Mouse (Mus musculus) neural tube, embryonic 13.5 days (tissue): ENCODE results near the gene Ntn1. TPM values are rescaled to one million over a fixed set of nuclear protein-coding genes. Genes with fewer than 3 reads are reported as not detected.

ENCODE experiments used
- ATAC-seq: fragments of 200-750 bp; cut with Nextera tagmentation; 2 replicates; pipeline ENCODE4 v1.8.0; 2017; ENCODE audit warnings: low read depth, mild to moderate bottlenecking, moderate TSS enrichment, moderate library complexity
- H3K27ac ChIP-seq: fragments of 300-500 bp; sonication (generic); replicated peaks from 2 replicates; pipeline ENCODE4 v1.5.1; 2015; ENCODE audit warnings: moderate library complexity, mild to moderate bottlenecking, inconsistent platforms
- H3K27me3 ChIP-seq: fragments of 300-500 bp; sonication (generic); 2 replicates; pipeline ENCODE4 v1.6.1; 2015; ENCODE audit warnings: mild to moderate bottlenecking, inconsistent platforms
- H3K36me3 ChIP-seq: fragments of 300-500 bp; sonication (generic); 2 replicates; pipeline ENCODE4 v1.6.1; 2015; ENCODE audit warnings: mild to moderate bottlenecking, inconsistent platforms
- H3K4me1 ChIP-seq: fragments of 300-500 bp; sonication (generic); replicated peaks from 2 replicates; pipeline ENCODE4 v1.6.1; 2015; ENCODE audit warnings: inconsistent platforms
- H3K4me2 ChIP-seq: fragments of 300-500 bp; sonication (generic); 2 replicates; pipeline ENCODE4 v1.6.1; 2015; ENCODE audit warnings: inconsistent platforms, mild to moderate bottlenecking, moderate library complexity
- H3K4me3 ChIP-seq: fragments of 300-500 bp; sonication (generic); 2 replicates; pipeline ENCODE4 v1.5.1; 2015; ENCODE audit warnings: mild to moderate bottlenecking, inconsistent platforms
- H3K9ac ChIP-seq: fragments of 300-500 bp; sonication (generic); 2 replicates; pipeline ENCODE4 v1.6.1; 2015; ENCODE audit warnings: moderate library complexity, mild to moderate bottlenecking, inconsistent platforms
- H3K9me3 ChIP-seq: fragments of 300-500 bp; sonication (generic); 2 replicates; pipeline ENCODE4 v1.6.1; 2016; ENCODE audit warnings: inconsistent platforms
- WGBS: fragments of 180-500 bp; shearing (Covaris S2); methylation state at CpG from one replicate; pipeline ENCODE4 v1.1.7; 2015; 5-methylcytosine and 5-hydroxymethylcytosine counted together
- polyA plus RNA-seq: library from polyadenylated mRNA; unstranded; fragments of >200 nt; fragmentation: Nextera tagmentation; extraction: Ambion mirVana; gene quantifications from 2 replicates; pipeline ENCODE4 v1.2.1, GENCODE M21; 2015

The Ntn1 gene
- polyA plus RNA-seq, 1 experiment from 2014 or later, result 35.3 TPM

DNA sequence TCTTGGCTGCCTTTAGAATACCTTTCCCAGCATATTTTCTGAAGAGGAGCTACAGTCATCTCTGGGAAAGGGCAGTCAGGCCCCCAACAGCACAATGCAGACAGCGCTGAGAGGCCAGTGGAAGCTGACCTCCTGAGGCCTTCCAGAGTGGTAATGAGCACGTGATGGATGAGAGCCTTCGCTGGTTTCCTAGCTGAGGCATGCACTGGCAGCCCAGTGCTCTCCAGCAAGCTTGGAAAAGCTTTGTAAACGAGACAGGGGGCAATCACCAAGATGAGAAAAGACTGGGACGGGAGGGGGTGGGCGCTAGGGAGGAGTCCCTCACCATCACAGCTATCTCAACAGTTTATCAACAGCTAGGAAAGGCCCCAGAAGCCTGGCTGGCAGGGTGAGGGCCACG lies 87.6 kb downstream of the Ntn1 start:
- 14% methylated on average over 7 of the region's 7 CpGs for WGBS
- H3K27ac ChIP-seq, result no peak overlapping the region
- H3K36me3 ChIP-seq, result 0 out of 2 replicates have a peak, but pooled peaks cover 4% of the 10 kb centered on the region
- H3K4me2 ChIP-seq, result no peak overlapping the region
- ATAC-seq, result 0 out of 2 replicates have a peak, but pooled peaks have one; percentile 56
- H3K9ac ChIP-seq, result 0 out of 2 replicates have a peak overlapping the region, but pooled peaks have one; percentile 5
- no peaks in the 10 kb centered on the region for H3K27me3 ChIP-seq
- H3K4me1 ChIP-seq, result peaks cover 28% of the 10 kb centered on the region
- H3K4me3 ChIP-seq, result no peak overlapping the region
- H3K9me3 ChIP-seq, result no peaks in the 10 kb centered on the region; the same call in 1 of the 2 replicates

DNA sequence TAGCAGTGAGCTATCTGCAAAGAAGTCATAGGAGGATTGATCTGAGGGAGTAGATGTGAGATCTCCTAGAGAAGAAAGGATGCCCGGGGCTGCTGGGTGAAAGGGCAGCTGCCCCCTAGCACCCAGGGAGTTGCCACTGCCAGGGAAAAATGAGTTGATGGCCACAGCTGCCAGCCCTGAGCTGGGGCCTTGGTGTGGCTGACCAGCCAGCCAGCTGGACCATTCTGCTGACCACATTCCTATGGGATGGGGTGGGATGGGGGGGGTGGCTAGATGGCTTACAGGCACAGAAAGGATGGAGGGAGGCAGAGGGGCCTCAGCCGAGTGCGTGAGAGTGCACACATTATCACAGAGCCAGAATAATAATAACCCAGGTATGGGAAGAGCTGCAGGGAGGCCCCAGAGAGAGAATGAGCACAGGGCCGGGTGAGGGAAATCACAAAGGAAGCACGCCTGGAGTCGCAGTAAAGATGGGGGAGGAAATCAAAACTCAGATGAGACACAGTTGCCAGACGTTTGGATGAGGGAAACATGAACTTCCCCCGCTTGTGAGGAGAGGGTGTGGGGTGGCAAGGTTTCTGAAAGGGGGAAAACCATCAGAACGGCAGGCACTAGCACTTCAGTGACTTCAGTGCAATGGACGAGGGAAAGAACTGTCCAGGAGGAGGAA lies 91.6 kb downstream of the Ntn1 start:
- H3K9ac ChIP-seq, result no peak overlapping the region
- no peaks in the 10 kb centered on the region for H3K9me3 ChIP-seq
- no peaks in the 10 kb centered on the region for H3K36me3 ChIP-seq
- ATAC-seq, result no peak
- 45% methylated on average over 10 of the region's 10 CpGs for WGBS
- H3K27ac ChIP-seq, result no peak overlapping the region
- no peaks in the 10 kb centered on the region for H3K27me3 ChIP-seq
- H3K4me1 ChIP-seq, result peaks cover 24% of the 10 kb centered on the region
- H3K4me2 ChIP-seq, result no peak overlapping the region
- no peak overlapping the region for H3K4me3 ChIP-seq

DNA sequence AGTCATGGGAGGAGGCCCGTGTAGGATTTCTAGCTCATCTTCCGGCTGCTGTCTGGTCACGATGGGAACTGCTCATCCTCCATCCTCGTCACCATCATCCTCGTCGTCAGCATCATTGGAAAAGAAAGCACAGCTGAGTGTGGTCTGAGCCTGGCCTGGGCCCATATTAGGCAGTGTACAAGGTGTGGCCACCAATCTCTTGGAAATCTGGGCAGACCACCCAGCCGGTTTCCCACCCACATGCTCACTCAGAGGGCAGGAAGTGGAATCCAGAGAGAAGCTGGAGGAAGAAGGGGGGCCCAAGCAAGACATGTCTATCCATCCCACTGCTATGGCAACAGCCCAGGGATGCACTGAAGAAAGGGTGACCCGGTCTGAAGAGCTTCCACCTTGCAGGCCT lies 94.6 kb downstream of the Ntn1 start:
- Histone ChIP-seq H3K36me3 (no peaks in the 10 kb centered on the region), H3K27me3 (no peaks in the 10 kb centered on the region), H3K9me3 (no peaks in the 10 kb centered on the region), H3K4me3 (no peak overlapping the region), H3K27ac (no peak overlapping the region), H3K4me2 (no peak overlapping the region), H3K9ac (no peak overlapping the region), H3K4me1 (peaks cover 17% of the 10 kb centered on the region)
- WGBS, result 82% methylated on average over 8 of the region's 8 CpGs
- no peak for ATAC-seq

DNA sequence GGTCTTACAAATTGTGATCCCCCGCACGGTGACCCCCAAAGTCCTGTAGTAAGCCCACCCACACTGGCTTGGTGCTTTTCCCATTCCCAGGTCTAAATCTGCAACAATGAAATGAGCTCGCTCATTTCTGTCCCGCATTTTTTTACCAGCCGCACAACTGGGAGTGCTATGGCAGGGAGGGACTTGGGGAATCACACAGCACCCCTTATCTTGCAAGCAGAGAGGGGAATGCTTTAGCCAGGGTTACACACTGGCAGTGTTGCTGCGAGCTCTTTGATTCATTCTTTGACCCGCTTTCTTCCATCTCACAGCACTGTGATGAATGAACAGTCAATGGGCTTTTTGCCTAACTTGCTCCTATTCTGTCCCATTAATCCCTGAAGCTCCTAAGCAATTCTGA lies 98.3 kb downstream of the Ntn1 start:
- H3K4me2 ChIP-seq, result no peak overlapping the region
- 68% methylated on average over 7 of the region's 7 CpGs for WGBS
- peaks cover 9% of the 10 kb centered on the region; the same call in 1 of the 2 replicates for H3K4me1 ChIP-seq
- no peak overlapping the region for H3K27ac ChIP-seq
- no peak overlapping the region for H3K9ac ChIP-seq
- no peaks in the 10 kb centered on the region for H3K27me3 ChIP-seq
- no peaks in the 10 kb centered on the region for H3K9me3 ChIP-seq
- H3K36me3 ChIP-seq, result no peaks in the 10 kb centered on the region
- H3K4me3 ChIP-seq, result no peak overlapping the region
- no peak for ATAC-seq

DNA sequence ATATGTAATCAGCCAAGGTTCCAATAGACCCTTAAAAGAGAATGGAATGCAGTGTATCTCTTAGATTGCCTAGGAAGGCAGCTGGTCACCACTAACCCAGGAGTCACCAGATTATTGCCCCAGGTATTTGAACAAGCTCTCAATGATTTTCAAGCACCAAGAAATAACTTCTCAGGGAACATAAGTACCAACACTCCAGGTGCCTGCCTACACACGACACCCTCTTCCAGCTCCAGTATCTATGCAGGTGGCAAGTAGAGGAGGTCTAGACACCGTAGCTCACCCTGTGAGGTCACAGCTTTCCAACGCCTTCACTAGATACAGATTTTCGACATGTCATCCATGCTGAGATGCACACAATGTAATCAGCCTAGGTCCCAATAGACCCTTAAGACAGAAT lies 99.0 kb downstream of the Ntn1 start:
- ATAC-seq, result no peak
- H3K36me3 ChIP-seq, result no peaks in the 10 kb centered on the region
- 85% methylated on average over 4 of the region's 4 CpGs for WGBS
- no peaks in the 10 kb centered on the region for H3K27me3 ChIP-seq
- no peaks in the 10 kb centered on the region for H3K9me3 ChIP-seq
- no peak overlapping the region for H3K4me3 ChIP-seq
- H3K4me1 ChIP-seq, result peaks cover 9% of the 10 kb centered on the region; the same call in 1 of the 2 replicates
- H3K9ac ChIP-seq, result no peak overlapping the region
- no peak overlapping the region for H3K27ac ChIP-seq
- no peak overlapping the region for H3K4me2 ChIP-seq

DNA sequence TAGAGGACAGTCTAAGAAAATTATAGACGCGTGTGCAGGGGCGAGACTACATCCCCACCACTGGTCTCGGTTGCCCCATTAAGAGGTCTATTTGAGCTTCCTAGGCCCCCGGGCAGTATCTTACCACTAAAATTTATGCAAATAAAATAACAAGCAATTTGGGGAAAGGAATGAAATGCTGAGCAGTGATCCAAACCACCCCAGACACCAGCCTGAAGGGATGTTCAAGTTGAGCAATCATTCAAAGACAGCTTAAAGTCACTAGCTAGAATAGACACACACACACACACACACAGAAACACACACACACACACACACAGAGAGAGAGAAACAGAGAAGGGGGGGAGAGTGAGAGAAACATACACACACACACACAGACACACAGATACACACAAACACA lies 105.1 kb downstream of the Ntn1 start:
- 49% methylated on average over 5 of the region's 5 CpGs for WGBS
- H3K4me1 ChIP-seq, result peaks cover 20% of the 10 kb centered on the region
- no peak overlapping the region for H3K27ac ChIP-seq
- H3K9ac ChIP-seq, result no peak overlapping the region
- no peak overlapping the region for H3K4me2 ChIP-seq
- no peaks in the 10 kb centered on the region for H3K36me3 ChIP-seq
- H3K4me3 ChIP-seq, result no peak overlapping the region
- ATAC-seq, result no peak
- peaks cover 17% of the 10 kb centered on the region for H3K27me3 ChIP-seq
- H3K9me3 ChIP-seq, result no peaks in the 10 kb centered on the region

DNA sequence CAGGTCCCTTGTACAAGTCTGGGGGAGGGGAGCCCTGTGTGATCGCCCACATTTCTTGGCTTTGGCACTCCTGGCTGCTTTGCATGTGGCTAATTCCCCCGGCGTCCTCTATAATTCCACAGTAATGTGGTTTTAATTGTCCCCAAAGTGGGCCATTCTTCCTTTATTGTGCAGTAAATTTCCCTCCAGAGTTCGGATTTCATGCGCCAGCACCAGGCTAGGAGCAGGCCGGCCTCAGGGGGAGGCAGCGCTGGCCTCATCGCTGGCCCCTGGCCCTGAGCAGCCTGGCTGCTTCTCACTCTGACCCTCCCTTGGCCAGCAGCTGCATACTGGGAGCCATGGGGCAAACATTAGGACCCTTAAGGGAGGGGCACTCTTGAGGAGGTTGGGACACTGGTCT lies 110.0 kb downstream of the Ntn1 start:
- H3K36me3 ChIP-seq, result no peaks in the 10 kb centered on the region
- 17% methylated on average over 8 of the region's 8 CpGs for WGBS

DNA sequence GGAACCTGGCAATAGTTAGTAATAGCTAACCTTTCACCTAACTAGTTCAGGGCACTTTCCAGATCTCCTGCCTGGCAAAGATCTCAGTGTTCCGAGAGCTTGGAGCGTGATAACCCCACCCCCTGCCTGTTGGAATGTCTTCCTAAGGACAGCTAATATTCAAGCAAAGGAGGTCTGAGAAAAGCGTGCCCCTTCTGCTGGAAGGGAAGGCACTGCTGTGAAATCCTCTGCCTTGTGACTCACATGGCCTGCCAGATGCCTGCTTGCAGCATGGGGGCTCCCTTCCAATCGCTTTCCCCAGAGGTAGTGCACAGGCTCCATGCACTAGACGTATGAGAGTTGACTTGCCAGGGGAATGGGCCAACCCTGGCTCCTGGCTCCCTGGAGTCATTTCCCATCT lies 113.3 kb downstream of the Ntn1 start:
- Histone ChIP-seq H3K4me1 (peaks cover 42% of the 10 kb centered on the region), H3K27me3 (peaks cover 14% of the 10 kb centered on the region), H3K4me3 (no peak overlapping the region), H3K27ac (no peak overlapping the region), H3K9ac (no peak overlapping the region), H3K36me3 (no peaks in the 10 kb centered on the region), H3K9me3 (no peaks in the 10 kb centered on the region), H3K4me2 (no peak overlapping the region)
- 74% methylated on average over 5 of the region's 5 CpGs for WGBS
- ATAC-seq, result no peak

More for the DNA sequence above, 110.0 kb downstream of the Ntn1 start:
- peak overlapping the region; percentile 64 for H3K27ac ChIP-seq
- H3K9me3 ChIP-seq, result no peaks in the 10 kb centered on the region
- 0 out of 2 replicates have a peak, but pooled peaks have one; percentile 40 for ATAC-seq
- no peak overlapping the region for H3K4me2 ChIP-seq
- H3K4me1 ChIP-seq, result peaks cover 46% of the 10 kb centered on the region
- H3K9ac ChIP-seq, result no peak overlapping the region
- H3K4me3 ChIP-seq, result no peak overlapping the region
- peaks cover 26% of the 10 kb centered on the region for H3K27me3 ChIP-seq

DNA sequence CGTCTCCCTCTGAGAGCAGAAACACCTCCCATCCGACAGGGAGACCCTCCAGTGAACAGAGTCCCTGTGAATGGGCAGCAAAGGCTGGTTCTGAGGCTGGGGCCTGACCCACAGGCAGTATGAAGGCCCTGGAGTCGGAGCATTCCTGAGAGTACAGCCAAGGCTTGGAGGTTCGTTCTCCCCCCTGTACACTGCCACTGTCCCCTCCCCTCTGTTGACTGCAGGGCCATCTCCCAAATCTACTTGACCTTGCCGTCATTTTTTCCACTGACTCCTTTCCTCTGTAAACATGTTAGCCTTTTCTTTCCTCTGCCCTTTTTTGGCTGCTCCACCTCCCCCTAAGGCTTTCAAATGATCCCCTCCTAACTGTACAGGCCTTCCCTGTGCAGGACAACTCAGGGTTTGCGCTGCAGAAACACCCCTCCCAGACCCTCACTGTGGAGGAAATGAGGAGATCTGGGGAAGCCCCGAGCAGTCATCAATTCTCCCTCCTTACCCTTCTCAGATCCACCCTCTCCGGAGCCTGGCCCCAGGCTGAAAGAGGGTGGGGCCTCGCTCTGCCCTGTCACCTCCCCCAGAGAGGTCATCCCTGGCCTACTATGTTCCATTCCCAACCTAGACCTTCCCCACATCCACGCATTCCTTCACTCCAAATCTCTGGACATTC lies 114.3 kb downstream of the Ntn1 start:
- Histone ChIP-seq H3K4me2 (no peak overlapping the region), H3K9ac (peak overlapping the region; percentile 5; the same call in 1 of the 2 replicates), H3K36me3 (no peaks in the 10 kb centered on the region), H3K27me3 (peaks cover 11% of the 10 kb centered on the region), H3K4me3 (no peak overlapping the region), H3K9me3 (no peaks in the 10 kb centered on the region), H3K4me1 (peaks cover 41% of the 10 kb centered on the region), H3K27ac (no peak overlapping the region)
- WGBS, result 45% methylated on average over 10 of the region's 10 CpGs
- no peak for ATAC-seq

DNA sequence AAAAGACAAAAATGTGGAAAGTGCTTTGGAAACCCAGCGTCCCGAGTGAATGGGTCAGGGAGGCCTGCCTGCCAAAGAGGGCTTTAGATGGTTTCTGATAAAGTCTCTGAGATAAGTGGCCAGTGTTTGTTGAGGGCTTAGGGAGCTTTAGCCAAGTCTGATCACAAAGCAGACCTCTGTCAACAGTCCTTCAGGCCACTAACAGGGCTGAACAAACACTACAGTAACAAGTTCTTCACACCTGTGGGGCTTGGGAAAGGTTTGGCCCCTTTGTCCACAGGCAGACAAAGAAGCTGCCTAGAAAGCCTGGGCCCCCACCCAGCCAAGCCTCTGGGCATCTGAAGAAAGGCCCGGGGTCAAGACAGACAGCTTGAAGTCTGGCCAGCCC lies 114.9 kb downstream of the Ntn1 start:
- Histone ChIP-seq H3K4me2 (no peak overlapping the region), H3K4me1 (peaks cover 40% of the 10 kb centered on the region), H3K27me3 (peaks cover 9% of the 10 kb centered on the region; the same call in 1 of the 2 replicates), H3K27ac (no peak overlapping the region), H3K36me3 (no peaks in the 10 kb centered on the region), H3K9me3 (no peaks in the 10 kb centered on the region), H3K4me3 (no peak overlapping the region), H3K9ac (peak overlapping the region; percentile 5; the same call in 1 of the 2 replicates)
- ATAC-seq, result no peak
- 44% methylated on average over 3 of the region's 3 CpGs for WGBS

DNA sequence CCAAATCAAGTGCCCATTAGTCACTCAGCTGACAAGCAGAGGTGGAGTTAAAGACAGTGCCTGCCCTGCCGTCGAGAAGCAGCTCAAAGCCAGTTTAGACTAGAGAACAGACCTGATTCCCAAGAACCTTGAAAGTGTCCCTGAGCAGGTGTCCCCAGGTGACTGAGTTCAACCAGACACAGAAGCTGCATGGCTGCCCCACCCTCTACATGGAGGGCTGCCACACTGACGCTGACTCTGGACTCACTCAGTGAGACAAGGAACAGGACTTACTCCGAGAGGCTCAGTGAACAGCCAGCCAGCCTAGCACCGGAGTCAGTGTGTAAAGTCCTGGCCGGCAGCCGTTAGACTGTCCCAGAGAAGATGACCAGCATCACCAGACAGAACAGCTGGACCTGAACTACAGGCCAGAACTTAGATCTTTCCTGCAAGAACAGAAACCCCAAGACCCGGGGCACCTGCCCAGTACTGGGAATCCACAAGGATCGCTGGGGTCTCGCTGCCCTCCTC lies 120.6 kb downstream of the Ntn1 start:
- no peaks in the 10 kb centered on the region for H3K36me3 ChIP-seq
- ATAC-seq, result no peak
- 62% methylated on average over 10 of the region's 10 CpGs for WGBS
- H3K4me2 ChIP-seq, result no peak overlapping the region
- H3K9me3 ChIP-seq, result no peaks in the 10 kb centered on the region
- peaks cover 20% of the 10 kb centered on the region for H3K27me3 ChIP-seq
- no peak overlapping the region for H3K27ac ChIP-seq
- no peak overlapping the region for H3K9ac ChIP-seq
- peaks cover 53% of the 10 kb centered on the region for H3K4me1 ChIP-seq
- H3K4me3 ChIP-seq, result no peak overlapping the region

DNA sequence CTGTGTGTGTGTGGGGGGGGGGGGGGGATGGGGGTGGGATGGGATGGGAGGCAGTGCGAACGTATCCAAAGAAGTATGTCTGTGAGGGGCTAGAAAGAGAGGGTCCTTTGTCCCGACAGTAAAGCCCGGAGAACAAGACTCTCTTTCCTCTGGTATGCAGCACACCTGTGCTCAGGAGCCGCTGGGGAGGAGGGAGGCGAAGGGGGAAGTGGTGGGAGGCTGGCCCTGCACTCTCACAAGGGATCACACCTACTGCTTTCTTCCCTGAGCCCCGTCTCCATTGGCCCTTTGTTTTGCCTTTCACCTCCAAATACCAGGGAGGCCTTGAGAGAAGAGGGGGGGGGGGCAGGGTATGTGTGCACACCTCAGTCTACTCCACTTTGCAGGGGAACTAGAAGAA lies 123.7 kb downstream of the Ntn1 start:
- peaks cover 20% of the 10 kb centered on the region for H3K27me3 ChIP-seq
- no peak overlapping the region for H3K4me2 ChIP-seq
- no peaks in the 10 kb centered on the region for H3K36me3 ChIP-seq
- no peak overlapping the region for H3K4me3 ChIP-seq
- ATAC-seq, result no peak
- H3K9ac ChIP-seq, result no peak overlapping the region
- no peak overlapping the region for H3K27ac ChIP-seq
- peaks cover 83% of the 10 kb centered on the region for H3K4me1 ChIP-seq
- no peaks in the 10 kb centered on the region for H3K9me3 ChIP-seq
- 65% methylated on average over 7 of the region's 7 CpGs for WGBS
